Mouse (Mus musculus) adipocyte (in vitro differentiated cells): ENCODE results near the gene Chit1.

Experiments
- DNase-seq: peaks from one replicate; pipeline ENCODE4 v3.0.0-alpha.2; 2016; ENCODE audit warnings: low spot score

Chit1 gene

GRCm38 (mm10) chr1:134188217-134188616 is 77.2 kb downstream of the Chit1 start:
- no peak for DNase-seq

GRCm38 (mm10) chr1:134188989-134189729 is 78.1 kb downstream of the Chit1 start:
- DNase-seq = no peak

- DNase-seq = no peak
Measured at GRCm38 (mm10) chr1:134191192-134191591, 80.2 kb downstream of the Chit1 start.

GRCm38 (mm10) chr1:134192024-134192423 is 81.0 kb downstream of the Chit1 start:
- DNase-seq = no peak

GRCm38 (mm10) chr1:134193126-134193525 is 82.1 kb downstream of the Chit1 start, which contains the start of gene Mybph:
Gene Mybph, plus strand, starts transcription at chr1:134193448.
- no peak for DNase-seq

GRCm38 (mm10) chr1:134193674-134194197 is 82.7 kb downstream of the Chit1 start:
- DNase-seq = no peak

- DNase-seq = no peak
Measured at GRCm38 (mm10) chr1:134194298-134195022, 83.4 kb downstream of the Chit1 start.

GRCm38 (mm10) chr1:134195117-134195516 is 84.1 kb downstream of the Chit1 start:
- DNase-seq = no peak

- no peak for DNase-seq
Measured at GRCm38 (mm10) chr1:134195571-134195970, 84.5 kb downstream of the Chit1 start.

- DNase-seq = no peak
Measured at GRCm38 (mm10) chr1:134195979-134196378, 84.9 kb downstream of the Chit1 start.

- peak; percentile 74 for DNase-seq
Measured at GRCm38 (mm10) chr1:134196386-134196785, 85.3 kb downstream of the Chit1 start.

GRCm38 (mm10) chr1:134197325-134197982 is 86.4 kb downstream of the Chit1 start:
- DNase-seq = no peak

- no peak for DNase-seq
Measured at GRCm38 (mm10) chr1:134198197-134198995, 87.4 kb downstream of the Chit1 start.

GRCm38 (mm10) chr1:134200481-134200880 is 89.4 kb downstream of the Chit1 start:
- no peak for DNase-seq
